Comparison of ENCODE assay signal across 8 mouse cellular contexts in the genomic region with DNA sequence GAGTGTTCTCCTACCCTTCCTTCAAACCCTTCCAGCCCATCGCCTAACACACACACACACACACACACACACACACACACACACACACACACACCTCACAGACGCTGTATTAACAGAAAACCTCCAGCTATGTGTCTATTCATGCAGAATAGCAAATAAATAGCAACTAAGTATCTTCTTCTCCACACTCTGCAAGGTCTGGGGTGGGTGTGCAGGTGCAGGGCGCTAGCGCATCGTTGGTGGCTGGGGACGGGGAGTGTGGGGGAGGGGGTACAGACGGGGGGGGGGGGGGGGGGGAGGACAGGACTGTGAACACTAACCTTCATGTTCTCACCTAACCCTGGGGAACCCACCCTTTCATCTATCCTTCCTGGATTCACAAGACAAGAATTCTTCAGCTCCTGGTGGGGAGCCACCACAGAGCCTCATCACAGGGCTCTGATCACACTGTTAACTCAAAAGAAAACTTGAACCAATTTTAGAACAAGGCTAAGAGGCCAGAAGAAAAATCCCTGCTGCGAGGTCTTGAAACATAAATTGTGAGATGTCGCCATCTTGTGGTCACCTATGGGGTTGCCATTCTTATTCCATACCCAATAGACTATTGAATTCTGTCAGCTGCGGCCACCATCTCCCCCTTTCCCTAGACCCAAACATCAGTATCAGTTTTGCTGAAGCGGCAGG.
A peak's percentile ranks its signal among the peaks of the same experiment; 100 is the strongest.
DNase-seq lines count a peak whose midpoint lies in the region; ATAC-seq lines count a peak whose summit lies in the region.

No protein-coding gene starts in this region.

- peaks cover 18% of the 10 kb centered on the region for H3K4me1 ChIP-seq in limb, embryonic 12.5 days (replicated peaks)
- peaks cover 16% of the 10 kb centered on the region; the same call in 1 of the 2 replicates for H3K4me1 ChIP-seq in neural tube, embryonic 13.5 days (replicated peaks)

- no peaks in the 10 kb centered on the region for H3K36me3 ChIP-seq in limb, embryonic 12.5 days
- H3K36me3 ChIP-seq in neural tube, embryonic 13.5 days, result no peaks in the 10 kb centered on the region

- WGBS in limb, embryonic 12.5 days, result 18% methylated on average over 11 of the region's 11 CpGs
- WGBS in neural tube, embryonic 13.5 days, result 29% methylated on average over 9 of the region's 11 CpGs

- H3K4me2 ChIP-seq in limb, embryonic 12.5 days, result peak overlapping the region; percentile 15; the same call in 1 of the 2 replicates
- H3K4me2 ChIP-seq in neural tube, embryonic 13.5 days, result no peak overlapping the region

- no peak for ATAC-seq in limb, embryonic 12.5 days (ENCODE audit: insufficient number of reproducible peaks, insufficient read depth, low FRiP score, low TSS enrichment, low read depth)
- ATAC-seq in neural tube, embryonic 13.5 days (ENCODE audit: low read depth), result peak; percentile 51

- DNase-seq in A20 (ENCODE audit: low read depth, low spot score), result peak; percentile 80
- peak; percentile 27 for DNase-seq in T-cell, adult 2 months (ENCODE audit: low spot score)
- peak; percentile 70 to 81 for DNase-seq in cerebellum, postnatal 4 days (ENCODE audit: low spot score in 2 of 2)
- peak; percentile 66 for DNase-seq in gastrocnemius, postnatal 10 days
- DNase-seq in kidney, adult 9 months, result peak; percentile 61
- peak; percentile 63 for DNase-seq in thymus, postnatal 0 days (ENCODE audit: low spot score)

- H3K9ac ChIP-seq in limb, embryonic 12.5 days (replicated peaks), result no peak overlapping the region
- H3K9ac ChIP-seq in neural tube, embryonic 13.5 days, result no peak overlapping the region

- no peak overlapping the region for H3K4me3 ChIP-seq in limb, embryonic 12.5 days (replicated peaks)
- H3K4me3 ChIP-seq in neural tube, embryonic 13.5 days, result no peak overlapping the region

- no peaks in the 10 kb centered on the region for H3K27me3 ChIP-seq in limb, embryonic 12.5 days
- no peaks in the 10 kb centered on the region for H3K27me3 ChIP-seq in neural tube, embryonic 13.5 days

- no peaks in the 10 kb centered on the region for H3K9me3 ChIP-seq in limb, embryonic 12.5 days
- H3K9me3 ChIP-seq in neural tube, embryonic 13.5 days, result no peaks in the 10 kb centered on the region

- no peak overlapping the region for H3K27ac ChIP-seq in limb, embryonic 12.5 days
- H3K27ac ChIP-seq in neural tube, embryonic 13.5 days (replicated peaks), result no peak overlapping the region

Comparison
In these comparisons a context has a peak if more than half of its experiments do, and no peak if none do; other contexts are left out.
1. DNase-seq: peak in every context shown above with its lines; median percentile 80 in A20; 76 in cerebellum, postnatal 4 days; 66 in gastrocnemius, postnatal 10 days; 63 in thymus, postnatal 0 days; 61 in kidney, adult 9 months; 27 in T-cell, adult 2 months.